Mouse (Mus musculus) embryonic facial prominence, embryonic 10.5 days (tissue): Measurements from ENCODE around the gene Msx1. TPM values are rescaled to one million over a fixed set of nuclear protein-coding genes. Genes with fewer than 3 reads are reported as not detected.

Experiments
- DNase-seq: peaks from one replicate; pipeline ENCODE4 v3.0.0-alpha.2; 2017; ENCODE audit warnings: low spot score
- H3K27ac ChIP-seq: fragments of 300-500 bp; sonication (generic); replicated peaks from 2 replicates; pipeline ENCODE4 v1.5.1; 2016; ENCODE audit warnings: mild to moderate bottlenecking
- H3K27me3 ChIP-seq: fragments of 300-500 bp; sonication (generic); replicated peaks from 2 replicates; pipeline ENCODE4 v1.6.1; 2016; ENCODE audit warnings: low read depth, mild to moderate bottlenecking; ENCODE audit not compliant: poor library complexity, severe bottlenecking
- H3K36me3 ChIP-seq: fragments of 300-500 bp; sonication (generic); replicated peaks from 2 replicates; pipeline ENCODE4 v1.6.1; 2016; ENCODE audit warnings: mild to moderate bottlenecking, moderate library complexity
- H3K4me1 ChIP-seq: fragments of 300-500 bp; sonication (generic); 2 replicates; pipeline ENCODE4 v1.6.1; 2016
- H3K4me3 ChIP-seq: fragments of 300-500 bp; sonication (generic); 2 replicates; pipeline ENCODE4 v1.5.1; 2016; ENCODE audit warnings: mild to moderate bottlenecking, moderate library complexity
- H3K9me3 ChIP-seq: fragments of 300-500 bp; sonication (generic); 2 replicates; pipeline ENCODE4 v1.6.1; 2016; ENCODE audit warnings: mild to moderate bottlenecking
- WGBS: fragments of 180-500 bp; shearing (Covaris S2); methylation state at CpG from one replicate; pipeline ENCODE4 v1.1.7; 2016; 5-methylcytosine and 5-hydroxymethylcytosine counted together
- polyA plus RNA-seq: library from polyadenylated mRNA; unstranded; fragments of >200 nt; fragmentation: Nextera tagmentation; extraction: Ambion mirVana; gene quantifications from 2 replicates; pipeline ENCODE4 v1.2.1, GENCODE M21; 2016

Gene Msx1
- polyA plus RNA-seq, 1 experiment from 2014 or later: 333 TPM

GRCm38 (mm10) chr5:37815909-37816308, 8.5 kb downstream of the Msx1 start:
- Histone ChIP-seq H3K27ac (no peak overlapping the region), H3K9me3 (no peaks in the 10 kb centered on the region), H3K4me1 (peaks cover 41% of the 10 kb centered on the region), H3K27me3 (peaks cover 90% of the 10 kb centered on the region), H3K36me3 (peaks cover 6% of the 10 kb centered on the region), H3K4me3 (no peak overlapping the region)
- no peak for DNase-seq
- WGBS: 78% methylated on average over 4 of the region's 4 CpGs

GRCm38 (mm10) chr5:37814169-37814568, 10.2 kb downstream of the Msx1 start:
- Histone ChIP-seq H3K27me3 (peaks cover 79% of the 10 kb centered on the region), H3K27ac (no peak overlapping the region)

DNA sequence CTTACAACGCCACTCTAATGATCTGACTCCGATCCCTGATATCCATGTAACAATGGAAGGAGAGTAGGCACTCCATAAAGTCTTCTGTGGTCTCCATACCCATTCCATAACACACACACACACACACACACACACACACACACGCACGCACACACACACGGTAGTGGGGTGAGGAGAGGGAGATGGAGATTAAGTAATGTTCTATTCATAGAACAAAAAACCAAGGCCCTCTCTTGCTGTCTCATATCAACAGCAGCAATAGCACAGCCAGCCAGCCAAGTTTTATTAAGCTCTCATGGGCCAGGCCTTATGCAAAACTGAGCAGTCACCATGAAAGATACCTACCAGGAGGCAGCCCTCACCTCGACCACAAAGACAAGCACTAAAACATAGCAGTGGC, 19.1 kb downstream of the Msx1 start:
- no peak overlapping the region for H3K4me3 ChIP-seq
- H3K27ac ChIP-seq: no peak overlapping the region
- H3K27me3 ChIP-seq: peaks cover 25% of the 10 kb centered on the region
- 90% methylated on average over 6 of the region's 6 CpGs for WGBS
- H3K4me1 ChIP-seq: peaks cover 3% of the 10 kb centered on the region; the same call in 1 of the 2 replicates
- H3K36me3 ChIP-seq: no peaks in the 10 kb centered on the region
- no peak for DNase-seq
- H3K9me3 ChIP-seq: no peaks in the 10 kb centered on the region

More at GRCm38 (mm10) chr5:37814169-37814568, 10.2 kb downstream of the Msx1 start:
- no peak for DNase-seq
- Histone ChIP-seq H3K4me3 (no peak overlapping the region), H3K9me3 (no peaks in the 10 kb centered on the region), H3K4me1 (peaks cover 30% of the 10 kb centered on the region), H3K36me3 (no peaks in the 10 kb centered on the region)

DNA sequence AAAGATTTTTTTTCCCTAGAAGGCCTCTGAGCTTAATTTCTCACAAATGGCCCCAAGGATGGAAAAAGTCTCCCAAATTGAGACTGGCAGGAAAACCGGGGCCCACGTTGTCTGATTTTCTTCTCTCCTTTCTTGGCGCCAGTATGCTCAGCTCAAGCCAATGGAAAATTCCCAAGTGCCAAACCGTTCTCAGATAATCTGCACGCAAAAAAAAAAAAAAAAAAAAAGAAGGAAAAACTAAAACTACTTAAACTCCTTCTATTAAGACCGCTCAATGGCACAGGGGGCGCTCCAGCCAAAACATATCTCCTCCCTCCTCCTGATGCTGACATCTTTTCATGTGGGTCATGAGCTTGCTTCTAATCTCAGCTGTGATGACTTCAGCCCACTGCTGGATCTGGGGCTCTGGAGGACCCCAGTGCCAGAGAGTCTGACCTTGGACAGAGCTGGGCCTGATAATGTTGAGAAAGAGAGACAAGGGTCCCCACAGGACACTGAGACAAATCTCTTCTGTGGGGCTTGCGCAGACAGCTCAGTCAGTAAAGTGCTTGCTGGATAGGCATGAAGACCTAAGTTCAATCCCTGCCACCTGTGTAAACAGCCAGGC, 19.8 kb downstream of the Msx1 start:
- Histone ChIP-seq H3K27me3 (peaks cover 23% of the 10 kb centered on the region), H3K27ac (no peak overlapping the region), H3K4me3 (no peak overlapping the region), H3K4me1 (no peaks in the 10 kb centered on the region), H3K9me3 (no peaks in the 10 kb centered on the region), H3K36me3 (no peaks in the 10 kb centered on the region)
- WGBS: 64% methylated on average over 8 of the region's 8 CpGs
- DNase-seq: no peak

- Histone ChIP-seq H3K4me3 (no peak overlapping the region), H3K27me3 (peaks cover 11% of the 10 kb centered on the region; the same call in 1 of the 2 replicates), H3K9me3 (no peaks in the 10 kb centered on the region), H3K4me1 (peaks cover 8% of the 10 kb centered on the region), H3K36me3 (no peaks in the 10 kb centered on the region), H3K27ac (no peak overlapping the region)
- DNase-seq: no peak
- WGBS: 68% methylated on average over 6 of the region's 6 CpGs
Measured at GRCm38 (mm10) chr5:37797251-37797650, 27.1 kb downstream of the Msx1 start.

DNA sequence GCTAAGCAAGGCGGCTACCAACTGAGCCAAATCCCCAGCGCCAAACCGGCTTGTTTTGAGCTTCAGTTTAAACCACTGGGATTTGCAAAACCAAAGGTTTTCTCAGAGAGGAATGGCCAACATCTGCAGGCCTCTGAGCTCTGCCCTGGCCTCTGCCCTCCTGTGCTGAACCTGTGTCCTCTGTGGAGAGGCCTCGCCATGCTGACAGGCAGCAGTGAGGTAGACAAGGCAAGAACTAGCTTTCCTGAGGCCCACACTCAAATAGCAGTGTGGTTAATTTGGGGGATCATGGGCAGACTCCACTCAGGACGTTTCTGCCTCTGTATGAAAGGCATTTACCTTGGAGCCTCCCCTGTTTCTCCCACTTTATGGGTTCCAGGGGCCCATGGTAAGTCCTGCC, 27.6 kb downstream of the Msx1 start:
- Histone ChIP-seq H3K9me3 (no peaks in the 10 kb centered on the region), H3K27me3 (0 out of 2 replicates have a peak, but pooled peaks cover 10% of the 10 kb centered on the region), H3K27ac (no peak overlapping the region), H3K4me1 (peaks cover 8% of the 10 kb centered on the region), H3K4me3 (no peak overlapping the region), H3K36me3 (no peaks in the 10 kb centered on the region)
- 70% methylated on average over 5 of the region's 5 CpGs for WGBS
- no peak for DNase-seq

- Histone ChIP-seq H3K27me3 (0 out of 2 replicates have a peak, but pooled peaks cover 6% of the 10 kb centered on the region), H3K27ac (no peak overlapping the region), H3K4me3 (no peak overlapping the region), H3K36me3 (no peaks in the 10 kb centered on the region), H3K4me1 (peaks cover 8% of the 10 kb centered on the region), H3K9me3 (no peaks in the 10 kb centered on the region)
- no peak for DNase-seq
- WGBS: 94% methylated on average over 6 of the region's 6 CpGs
Measured at GRCm38 (mm10) chr5:37795691-37796090, 28.7 kb downstream of the Msx1 start.

GRCm38 (mm10) chr5:37792154-37792553, 32.2 kb downstream of the Msx1 start:
- 48% methylated on average over 5 of the region's 5 CpGs for WGBS
- H3K4me1 ChIP-seq: peaks cover 4% of the 10 kb centered on the region
- peaks cover 6% of the 10 kb centered on the region; the same call in 1 of the 2 replicates for H3K27me3 ChIP-seq
- no peak overlapping the region for H3K4me3 ChIP-seq
- H3K9me3 ChIP-seq: no peaks in the 10 kb centered on the region
- H3K27ac ChIP-seq: no peak overlapping the region
- H3K36me3 ChIP-seq: no peaks in the 10 kb centered on the region
- DNase-seq: no peak

GRCm38 (mm10) chr5:37784847-37785391, 39.5 kb downstream of the Msx1 start:
- Histone ChIP-seq H3K9me3 (no peaks in the 10 kb centered on the region), H3K27ac (no peak overlapping the region), H3K4me1 (peaks cover 11% of the 10 kb centered on the region), H3K27me3 (no peaks in the 10 kb centered on the region), H3K36me3 (no peaks in the 10 kb centered on the region), H3K4me3 (no peak overlapping the region)
- 73% methylated on average over 9 of the region's 9 CpGs for WGBS
- DNase-seq: no peak

DNA sequence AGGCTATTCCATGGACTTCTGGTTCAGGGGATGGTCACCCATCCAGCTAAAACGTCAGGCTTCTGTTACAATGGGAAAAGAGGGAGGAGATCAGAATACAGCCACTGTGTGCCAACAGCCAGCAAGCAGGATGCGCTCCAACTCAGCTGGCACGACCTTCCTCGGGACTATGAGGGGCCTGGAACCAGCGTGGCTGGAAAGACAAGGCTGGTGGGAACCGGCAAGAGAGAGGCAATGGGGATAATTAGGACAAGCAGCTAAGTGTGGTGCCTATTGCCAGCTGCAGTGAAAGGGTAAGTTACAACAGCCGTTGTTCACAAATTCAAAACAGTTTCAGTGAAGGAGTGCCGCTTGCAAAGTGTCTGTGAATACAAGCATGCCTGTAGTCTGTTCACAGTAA, 41.1 kb downstream of the Msx1 start:
- H3K4me3 ChIP-seq: no peak overlapping the region
- no peaks in the 10 kb centered on the region for H3K27me3 ChIP-seq
- WGBS: 59% methylated on average over 8 of the region's 8 CpGs
- no peak overlapping the region for H3K27ac ChIP-seq
- peaks cover 11% of the 10 kb centered on the region for H3K4me1 ChIP-seq
- no peaks in the 10 kb centered on the region for H3K36me3 ChIP-seq
- H3K9me3 ChIP-seq: no peaks in the 10 kb centered on the region
- DNase-seq: no peak

- H3K27ac ChIP-seq: no peak overlapping the region
- H3K9me3 ChIP-seq: 0 out of 2 replicates have a peak, but pooled peaks cover 3% of the 10 kb centered on the region
- 0 out of 2 replicates have a peak, but pooled peaks cover 4% of the 10 kb centered on the region for H3K27me3 ChIP-seq
- no peak for DNase-seq
- peaks cover 14% of the 10 kb centered on the region; the same call in 1 of the 2 replicates for H3K4me1 ChIP-seq
- H3K4me3 ChIP-seq: no peak overlapping the region
- 53% methylated on average over 5 of the region's 5 CpGs for WGBS
- no peaks in the 10 kb centered on the region for H3K36me3 ChIP-seq
Measured at GRCm38 (mm10) chr5:37775681-37776080, 48.7 kb downstream of the Msx1 start.

GRCm38 (mm10) chr5:37774011-37774410, 50.4 kb downstream of the Msx1 start:
- Histone ChIP-seq H3K9me3 (0 out of 2 replicates have a peak, but pooled peaks cover 3% of the 10 kb centered on the region), H3K27ac (no peak overlapping the region), H3K4me1 (peaks cover 23% of the 10 kb centered on the region), H3K27me3 (0 out of 2 replicates have a peak, but pooled peaks cover 4% of the 10 kb centered on the region), H3K36me3 (no peaks in the 10 kb centered on the region), H3K4me3 (no peak overlapping the region)
- WGBS: 70% methylated on average over 4 of the region's 4 CpGs
- DNase-seq: no peak

- no peaks in the 10 kb centered on the region for H3K27me3 ChIP-seq
- no peak overlapping the region for H3K4me3 ChIP-seq
- WGBS: 61% methylated on average over 6 of the region's 6 CpGs
- no peaks in the 10 kb centered on the region for H3K36me3 ChIP-seq
- 0 out of 2 replicates have a peak, but pooled peaks cover 3% of the 10 kb centered on the region for H3K9me3 ChIP-seq
- peak overlapping the region; percentile 58; the same call in 1 of the 2 replicates for H3K27ac ChIP-seq
- DNase-seq: no peak
- peaks cover 44% of the 10 kb centered on the region for H3K4me1 ChIP-seq
Measured at GRCm38 (mm10) chr5:37770870-37771269, 53.5 kb downstream of the Msx1 start.
